8 mouse cellular contexts compared by ENCODE assay signal in genomic region chr11:60776829-60777740, GRCm38 (mm10). TPM values are rescaled to one million over a fixed set of nuclear protein-coding genes. Genes with fewer than 3 reads are reported as not detected.
A peak's percentile ranks its signal among the peaks of the same experiment; 100 is the strongest.
DNase-seq lines count a peak whose midpoint lies in the region; ATAC-seq lines count a peak whose summit lies in the region.

Gene Top3a (minus strand): TSS chr11:60777365.
Gene Smcr8 (plus strand): TSS chr11:60777524.

- H3K36me3 ChIP-seq in hindbrain, embryonic 12.5 days = peaks cover 16% of the 10 kb centered on the region

- peak; percentile 99 for ATAC-seq in hindbrain, embryonic 12.5 days (ENCODE audit: low FRiP score)

- no peaks in the 10 kb centered on the region for H3K27me3 ChIP-seq in hindbrain, embryonic 12.5 days

- no peaks in the 10 kb centered on the region for H3K9me3 ChIP-seq in hindbrain, embryonic 12.5 days (replicated peaks)

- peak within 1 kb of the TSS; percentile 79 for H3K4me2 ChIP-seq in hindbrain, embryonic 12.5 days (replicated peaks)

- WGBS in hindbrain, embryonic 12.5 days = under 1% methylated on average over 62 of the region's 62 CpGs

- peak; percentile 92 for DNase-seq in NIH3T3 (ENCODE audit: low read depth)
- DNase-seq in cerebellum, postnatal 10 days = peak; percentile 86 to 89
- DNase-seq in frontal cortex, postnatal 10 days (ENCODE audit: low spot score in 2 of 2) = peak; percentile 80 to 83
- peak; percentile 87 to 92 for DNase-seq in layer of hippocampus, postnatal 14 days (ENCODE audit: low spot score in 2 of 2)
- peak; percentile 80 for DNase-seq in lung, postnatal 14 days
- peak; percentile 80 for DNase-seq in retina, adult 2 months (ENCODE audit: low read depth, low spot score)
- DNase-seq in thymus, postnatal 36 days = peak; percentile 79 to 81

- peak within 1 kb of the TSS; percentile 81 for H3K4me3 ChIP-seq in hindbrain, embryonic 12.5 days

- H3K4me1 ChIP-seq in hindbrain, embryonic 12.5 days = peaks cover 61% of the 10 kb centered on the region

- peak within 1 kb of the TSS; percentile 78 for H3K27ac ChIP-seq in hindbrain, embryonic 12.5 days

- peak within 1 kb of the TSS; percentile 75 for H3K9ac ChIP-seq in hindbrain, embryonic 12.5 days

RNA-seq across cellular contexts. Expression of gene Top3a, which starts in this region (rescaled TPM):
- 16.7 and 17.3 TPM in 2 replicates for polyA plus RNA-seq in hindbrain, embryonic 12.5 days (2016; fragmentation: Nextera tagmentation; extraction: Ambion mirVana)
- 1 to 10 TPM; 4.2 to 5.8 TPM for total RNA-seq in layer of hippocampus, postnatal 14 days (2021)

RNA-seq across cellular contexts. Expression of gene Smcr8, which starts in this region (rescaled TPM):
- polyA plus RNA-seq in hindbrain, embryonic 12.5 days (2016; fragmentation: Nextera tagmentation; extraction: Ambion mirVana) = 9.8 and 9.9 TPM in 2 replicates
- 10 to 100 TPM; 25.0 to 26.6 TPM for total RNA-seq in layer of hippocampus, postnatal 14 days (2021)

Comparison
In these comparisons a context has a peak if more than half of its experiments do, and no peak if none do; other contexts are left out.
1. Peak in every context shown above with its lines: DNase-seq, ATAC-seq, H3K4me3 ChIP-seq and H3K27ac ChIP-seq.